Mouse (Mus musculus): ENCODE results near the gene Dlgap4. TPM values are rescaled to one million over a fixed set of nuclear protein-coding genes. Genes with fewer than 3 reads are reported as not detected.

The Dlgap4 gene
- polyA plus RNA-seq, 1 experiment: 40.7 TPM

DNA sequence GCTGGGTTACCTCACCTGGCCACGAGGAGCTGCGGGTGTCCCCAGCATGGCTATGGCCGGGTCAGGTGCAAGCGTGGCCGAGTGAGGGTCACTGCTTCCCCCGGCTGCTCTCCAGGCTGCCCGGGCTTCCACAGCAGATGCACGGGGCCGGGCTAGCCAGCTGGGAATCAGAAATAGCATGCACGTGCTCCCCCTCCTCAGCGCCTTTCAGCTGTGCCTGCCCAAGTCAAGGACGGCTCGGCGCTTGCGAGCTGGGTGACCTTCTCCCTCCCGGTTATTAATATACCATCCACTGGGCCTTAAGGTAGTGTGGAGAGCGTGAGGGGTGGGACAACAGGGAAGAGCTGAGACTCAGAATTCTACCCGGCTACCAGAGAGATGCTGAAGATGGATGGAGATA lies 11.8 kb downstream of the Dlgap4 start:
- TF ChIP-seq USF1 (IDR thresholded peaks at IDR 0.05; ENCODE audit: low read depth): no peak
- no peak for TF ChIP-seq FOSL1 (IDR thresholded peaks at IDR 0.05; ENCODE audit: insufficient read depth, low read length, poor library complexity, severe bottlenecking)
- no peak for TF ChIP-seq MYOD1 (IDR thresholded peaks at IDR 0.05; ENCODE audit: control insufficient read depth, insufficient read length, low read depth)
- no peak for TF ChIP-seq CEBPB (IDR thresholded peaks at IDR 0.05; ENCODE audit: low read depth)
- no peak for TF ChIP-seq MYOG (IDR thresholded peaks at IDR 0.05; ENCODE audit: control insufficient read depth, extremely low read depth, insufficient read length)
- TF ChIP-seq CTCF (IDR thresholded peaks at IDR 0.05; ENCODE audit: control insufficient read depth, insufficient read depth, insufficient read length): no peak
- TF ChIP-seq MAX (IDR thresholded peaks at IDR 0.05): no peak
- Histone ChIP-seq H3K4me3 (ENCODE audit: insufficient read depth, poor library complexity, severe bottlenecking) (no peak overlapping the region), H3K36me3 (ENCODE audit: control insufficient read depth, insufficient read depth) (no peaks in the 10 kb centered on the region), H3K79me2 (ENCODE audit: control insufficient read depth, insufficient read depth) (no peaks in the 10 kb centered on the region), H3ac (ENCODE audit: control insufficient read depth, insufficient read length, low read depth) (no peak overlapping the region), H3K79me3 (ENCODE audit: low read depth) (no peaks in the 10 kb centered on the region), H3K27me3 (ENCODE audit: control insufficient read depth, insufficient read depth, insufficient read length) (peaks cover 49% of the 10 kb centered on the region)

DNA sequence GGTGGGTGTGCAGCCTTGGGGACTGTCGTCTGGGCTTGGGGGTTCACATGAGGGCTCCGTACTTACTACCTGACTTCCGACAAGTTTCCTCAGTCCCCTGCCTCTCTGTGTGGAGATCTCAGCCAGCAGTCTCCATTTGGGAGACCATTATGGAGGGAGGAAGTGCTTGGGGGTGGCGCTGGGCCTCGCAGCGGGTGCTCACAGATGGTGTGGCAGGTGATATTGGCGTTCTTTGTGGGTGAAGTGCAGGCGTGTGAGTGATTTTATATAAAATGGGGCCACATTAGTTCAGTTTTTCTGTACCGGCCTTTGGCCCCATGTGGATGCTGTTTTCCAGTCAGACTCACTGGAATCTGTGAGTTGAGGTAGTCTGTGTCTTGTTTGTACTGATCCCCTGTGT lies 12.6 kb downstream of the Dlgap4 start:
- Histone ChIP-seq H3K36me3 (ENCODE audit: control insufficient read depth, insufficient read depth) (no peaks in the 10 kb centered on the region), H3K79me2 (ENCODE audit: control insufficient read depth, insufficient read depth) (no peaks in the 10 kb centered on the region), H3ac (ENCODE audit: control insufficient read depth, insufficient read length, low read depth) (no peak overlapping the region), H3K27me3 (ENCODE audit: control insufficient read depth, insufficient read depth, insufficient read length) (peaks cover 41% of the 10 kb centered on the region), H3K79me3 (ENCODE audit: low read depth) (no peaks in the 10 kb centered on the region), H3K4me3 (ENCODE audit: insufficient read depth, poor library complexity, severe bottlenecking) (no peak overlapping the region)
- no peak for TF ChIP-seq CTCF (IDR thresholded peaks at IDR 0.05; ENCODE audit: control insufficient read depth, insufficient read depth, insufficient read length)
- no peak for TF ChIP-seq MAX (IDR thresholded peaks at IDR 0.05)
- TF ChIP-seq MYOD1 (IDR thresholded peaks at IDR 0.05; ENCODE audit: control insufficient read depth, insufficient read length, low read depth): no peak
- no peak for TF ChIP-seq FOSL1 (IDR thresholded peaks at IDR 0.05; ENCODE audit: insufficient read depth, low read length, poor library complexity, severe bottlenecking)
- TF ChIP-seq USF1 (IDR thresholded peaks at IDR 0.05; ENCODE audit: low read depth): no peak
- no peak for TF ChIP-seq CEBPB (IDR thresholded peaks at IDR 0.05; ENCODE audit: low read depth)
- TF ChIP-seq MYOG (IDR thresholded peaks at IDR 0.05; ENCODE audit: control insufficient read depth, extremely low read depth, insufficient read length): no peak

DNA sequence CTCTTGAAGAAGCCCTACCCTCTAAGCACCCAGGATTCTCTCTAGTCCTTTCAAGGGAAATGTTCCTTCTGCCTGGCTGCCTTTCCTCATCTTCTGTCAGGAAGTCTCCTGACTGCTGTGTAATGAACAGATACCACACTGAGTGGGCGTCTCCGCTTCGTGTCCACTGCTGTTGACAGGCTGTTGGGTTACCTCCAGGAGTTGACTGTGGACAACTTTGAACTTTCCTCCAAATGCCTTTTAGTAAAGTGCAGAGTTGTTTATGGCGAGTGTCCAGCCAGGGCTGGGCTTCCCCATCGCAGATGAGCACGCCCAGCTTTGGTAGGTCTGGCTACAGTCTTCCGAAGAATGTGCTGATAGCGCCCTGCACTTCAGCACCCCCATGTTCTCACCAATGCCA lies 13.0 kb downstream of the Dlgap4 start:
- H3K4me3 ChIP-seq (ENCODE audit: insufficient read depth, poor library complexity, severe bottlenecking): no peak overlapping the region
- no peaks in the 10 kb centered on the region for H3K79me2 ChIP-seq (ENCODE audit: control insufficient read depth, insufficient read depth)
- H3K36me3 ChIP-seq (ENCODE audit: control insufficient read depth, insufficient read depth): no peaks in the 10 kb centered on the region
- TF ChIP-seq CEBPB (IDR thresholded peaks at IDR 0.05; ENCODE audit: low read depth): no peak
- no peak for TF ChIP-seq CTCF (IDR thresholded peaks at IDR 0.05; ENCODE audit: control insufficient read depth, insufficient read depth, insufficient read length)
- TF ChIP-seq FOSL1 (IDR thresholded peaks at IDR 0.05; ENCODE audit: insufficient read depth, low read length, poor library complexity, severe bottlenecking): no peak
- TF ChIP-seq MYOG (IDR thresholded peaks at IDR 0.05; ENCODE audit: control insufficient read depth, extremely low read depth, insufficient read length): no peak
- TF ChIP-seq USF1 (IDR thresholded peaks at IDR 0.05; ENCODE audit: low read depth): no peak
- TF ChIP-seq MAX (IDR thresholded peaks at IDR 0.05): no peak
- TF ChIP-seq MYOD1 (IDR thresholded peaks at IDR 0.05; ENCODE audit: control insufficient read depth, insufficient read length, low read depth): no peak
- H3K27me3 ChIP-seq (ENCODE audit: control insufficient read depth, insufficient read depth, insufficient read length): peaks cover 40% of the 10 kb centered on the region
- no peaks in the 10 kb centered on the region for H3K79me3 ChIP-seq (ENCODE audit: low read depth)
- no peak overlapping the region for H3ac ChIP-seq (ENCODE audit: control insufficient read depth, insufficient read length, low read depth)

DNA sequence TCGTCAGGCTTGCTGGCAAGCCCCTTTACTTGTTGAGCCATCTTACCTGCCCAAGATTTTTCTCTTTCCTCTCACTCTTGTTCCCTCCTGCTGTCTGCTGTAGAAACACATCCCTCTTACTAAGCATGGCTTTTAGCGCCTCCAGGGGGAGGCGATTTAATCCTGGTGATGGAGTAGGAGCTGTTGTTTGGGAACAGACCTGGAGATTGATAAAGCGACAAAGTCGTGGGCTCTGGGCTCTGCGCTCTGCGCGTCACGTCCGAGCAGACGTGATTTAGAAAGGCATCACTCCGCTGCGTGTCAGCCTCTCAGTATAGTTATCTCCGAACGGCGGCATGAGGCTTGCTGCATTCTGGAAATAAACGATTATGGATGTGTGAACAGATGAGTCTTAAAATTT lies 14.4 kb downstream of the Dlgap4 start:
- Histone ChIP-seq H3K4me3 (ENCODE audit: insufficient read depth, poor library complexity, severe bottlenecking) (no peak overlapping the region), H3K79me2 (ENCODE audit: control insufficient read depth, insufficient read depth) (no peaks in the 10 kb centered on the region), H3K36me3 (ENCODE audit: control insufficient read depth, insufficient read depth) (no peaks in the 10 kb centered on the region), H3ac (ENCODE audit: control insufficient read depth, insufficient read length, low read depth) (no peak overlapping the region), H3K27me3 (ENCODE audit: control insufficient read depth, insufficient read depth, insufficient read length) (peaks cover 41% of the 10 kb centered on the region), H3K79me3 (ENCODE audit: low read depth) (no peaks in the 10 kb centered on the region)
- TF ChIP-seq MAX (IDR thresholded peaks at IDR 0.05) (no peak), MYOD1 (IDR thresholded peaks at IDR 0.05; ENCODE audit: control insufficient read depth, insufficient read length, low read depth) (no peak), FOSL1 (IDR thresholded peaks at IDR 0.05; ENCODE audit: insufficient read depth, low read length, poor library complexity, severe bottlenecking) (no peak), USF1 (IDR thresholded peaks at IDR 0.05; ENCODE audit: low read depth) (no peak), CEBPB (IDR thresholded peaks at IDR 0.05; ENCODE audit: low read depth) (no peak), CTCF (IDR thresholded peaks at IDR 0.05; ENCODE audit: control insufficient read depth, insufficient read depth, insufficient read length) (no peak), MYOG (IDR thresholded peaks at IDR 0.05; ENCODE audit: control insufficient read depth, extremely low read depth, insufficient read length) (no peak)

DNA sequence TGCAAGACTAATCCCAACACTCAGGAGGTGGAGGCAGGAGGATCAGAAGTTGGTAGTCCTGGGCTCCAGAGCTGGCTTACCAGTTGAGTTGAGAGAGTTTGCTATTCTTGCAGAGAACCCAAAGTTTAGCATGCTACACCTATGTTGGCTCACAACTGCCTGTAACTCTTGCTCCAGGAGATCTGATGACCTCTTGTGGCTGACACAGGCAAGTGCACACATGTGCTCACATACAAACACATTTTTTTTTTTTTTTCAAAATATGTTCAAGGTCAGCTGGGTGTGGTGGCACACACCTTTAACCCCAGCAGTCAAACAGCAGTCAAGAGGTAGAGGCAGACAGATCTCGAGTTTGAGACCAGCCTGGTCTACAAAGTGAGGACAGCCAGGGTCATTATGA lies 16.8 kb downstream of the Dlgap4 start:
- no peak for TF ChIP-seq FOSL1 (IDR thresholded peaks at IDR 0.05; ENCODE audit: insufficient read depth, low read length, poor library complexity, severe bottlenecking)
- TF ChIP-seq CEBPB (IDR thresholded peaks at IDR 0.05; ENCODE audit: low read depth): no peak
- TF ChIP-seq MYOG (IDR thresholded peaks at IDR 0.05; ENCODE audit: control insufficient read depth, extremely low read depth, insufficient read length): no peak
- no peak for TF ChIP-seq MAX (IDR thresholded peaks at IDR 0.05)
- TF ChIP-seq USF1 (IDR thresholded peaks at IDR 0.05; ENCODE audit: low read depth): no peak
- TF ChIP-seq MYOD1 (IDR thresholded peaks at IDR 0.05; ENCODE audit: control insufficient read depth, insufficient read length, low read depth): no peak
- TF ChIP-seq CTCF (IDR thresholded peaks at IDR 0.05; ENCODE audit: control insufficient read depth, insufficient read depth, insufficient read length): no peak
- Histone ChIP-seq H3K36me3 (ENCODE audit: control insufficient read depth, insufficient read depth) (no peaks in the 10 kb centered on the region), H3K4me3 (ENCODE audit: insufficient read depth, poor library complexity, severe bottlenecking) (no peak overlapping the region), H3ac (ENCODE audit: control insufficient read depth, insufficient read length, low read depth) (no peak overlapping the region), H3K79me3 (ENCODE audit: low read depth) (no peaks in the 10 kb centered on the region), H3K27me3 (ENCODE audit: control insufficient read depth, insufficient read depth, insufficient read length) (peaks cover 42% of the 10 kb centered on the region), H3K79me2 (ENCODE audit: control insufficient read depth, insufficient read depth) (no peaks in the 10 kb centered on the region)

DNA sequence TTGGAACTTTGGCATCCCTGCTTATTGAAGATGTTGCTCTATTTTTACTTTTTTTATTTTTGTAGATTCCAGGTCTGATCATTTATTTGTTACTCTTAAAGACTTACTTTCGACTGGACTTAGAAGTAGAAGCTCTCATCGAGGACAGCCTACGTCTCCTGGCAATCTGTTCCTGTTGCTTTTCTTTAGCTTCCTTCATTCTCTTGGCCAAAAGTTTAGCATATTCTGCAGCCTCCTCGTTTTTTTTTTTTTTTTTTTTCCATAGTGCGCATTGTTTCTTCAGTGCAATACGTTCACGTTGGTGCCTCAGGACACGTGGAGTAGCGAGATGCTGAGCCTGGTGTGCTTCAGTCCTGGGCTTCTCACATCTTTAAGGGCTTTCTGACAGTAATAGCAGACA lies 19.2 kb downstream of the Dlgap4 start:
- Histone ChIP-seq H3K27me3 (ENCODE audit: control insufficient read depth, insufficient read depth, insufficient read length) (peaks cover 48% of the 10 kb centered on the region), H3K4me3 (ENCODE audit: insufficient read depth, poor library complexity, severe bottlenecking) (no peak overlapping the region), H3K36me3 (ENCODE audit: control insufficient read depth, insufficient read depth) (no peaks in the 10 kb centered on the region), H3ac (ENCODE audit: control insufficient read depth, insufficient read length, low read depth) (no peak overlapping the region), H3K79me3 (ENCODE audit: low read depth) (no peaks in the 10 kb centered on the region), H3K79me2 (ENCODE audit: control insufficient read depth, insufficient read depth) (no peaks in the 10 kb centered on the region)
- TF ChIP-seq FOSL1 (IDR thresholded peaks at IDR 0.05; ENCODE audit: insufficient read depth, low read length, poor library complexity, severe bottlenecking): no peak
- no peak for TF ChIP-seq CTCF (IDR thresholded peaks at IDR 0.05; ENCODE audit: control insufficient read depth, insufficient read depth, insufficient read length)
- TF ChIP-seq MYOD1 (IDR thresholded peaks at IDR 0.05; ENCODE audit: control insufficient read depth, insufficient read length, low read depth): no peak
